Mouse (Mus musculus): ENCODE results near the gene Itgb4. TPM values are rescaled to one million over a fixed set of nuclear protein-coding genes. Genes with fewer than 3 reads are reported as not detected.
A peak's percentile ranks its signal among the peaks of the same experiment; 100 is the strongest.
"Not testable (repeated sequence)": the region's sequence is repeated elsewhere in the genome, so short reads cannot be mapped to it uniquely, and the experiment has no call there.

The Itgb4 gene
- polyA plus RNA-seq, 1 experiment from 2014 or later: not detected

- Histone ChIP-seq H3K79me2 (ENCODE audit: inconsistent target) (peaks cover 49% of the 10 kb centered on the region), H3K27ac (peak overlapping the region; percentile 54), H3K4me3 (ENCODE audit: inconsistent target) (peak overlapping the region; percentile 72)
- WGBS (ENCODE audit: missing documents): under 1% methylated on average over 17 of the region's 18 CpGs
- not testable (repeated sequence) for H3K36me3 ChIP-seq (ENCODE audit: inconsistent target)
Observed at GRCm38 (mm10) chr11:116023074-116023770, 48.7 kb downstream of the Itgb4 start.

- Histone ChIP-seq H3K36me3 (ENCODE audit: inconsistent target) (no peaks in the 10 kb centered on the region), H3K4me3 (ENCODE audit: inconsistent target) (peak overlapping the region; percentile 72), H3K79me2 (ENCODE audit: inconsistent target) (peaks cover 55% of the 10 kb centered on the region), H3K27ac (peak overlapping the region; percentile 54)
- WGBS (ENCODE audit: missing documents): 3% methylated on average over 35 of the region's 57 CpGs
Observed at GRCm38 (mm10) chr11:116023771-116024355, 49.4 kb downstream of the Itgb4 start.

- no peaks in the 10 kb centered on the region for H3K36me3 ChIP-seq (ENCODE audit: inconsistent target)
- H3K4me3 ChIP-seq (ENCODE audit: inconsistent target): peak overlapping the region; percentile 72; the same call in 1 of the 2 replicates
- WGBS (ENCODE audit: missing documents): 1% methylated on average over 37 of the region's 37 CpGs
- H3K27ac ChIP-seq: peak overlapping the region; percentile 54
- peaks cover 55% of the 10 kb centered on the region for H3K79me2 ChIP-seq (ENCODE audit: inconsistent target)
Observed at GRCm38 (mm10) chr11:116024356-116024808, 49.9 kb downstream of the Itgb4 start.

GRCm38 (mm10) chr11:116025056-116025845 lies 50.7 kb downstream of the Itgb4 start:
- H3K79me2 ChIP-seq (ENCODE audit: inconsistent target): peaks cover 55% of the 10 kb centered on the region
- WGBS (ENCODE audit: missing documents): 96% methylated on average over 3 of the region's 3 CpGs
- peak overlapping the region; percentile 51 for H3K27ac ChIP-seq
- no peaks in the 10 kb centered on the region for H3K36me3 ChIP-seq (ENCODE audit: inconsistent target)
- peak overlapping the region; percentile 0; the same call in 1 of the 2 replicates for H3K4me3 ChIP-seq (ENCODE audit: inconsistent target)

GRCm38 (mm10) chr11:116027756-116028155 lies 53.2 kb downstream of the Itgb4 start, which contains the start of gene H3f3b:
TSS of gene H3f3b (minus strand) at chr11:116027962.
- 15% methylated on average over 4 of the region's 4 CpGs for WGBS (ENCODE audit: missing documents)
- Histone ChIP-seq H3K79me2 (ENCODE audit: inconsistent target) (peaks cover 68% of the 10 kb centered on the region), H3K4me3 (ENCODE audit: inconsistent target) (peak within 1 kb of the TSS; percentile 57), H3K27ac (peak within 1 kb of the TSS; percentile 100), H3K36me3 (ENCODE audit: inconsistent target) (no peaks in the 10 kb centered on the region)

GRCm38 (mm10) chr11:116028177-116028865 lies 53.8 kb downstream of the Itgb4 start:
- Histone ChIP-seq H3K36me3 (ENCODE audit: inconsistent target) (no peaks in the 10 kb centered on the region), H3K27ac (peak overlapping the region; percentile 100)

GRCm38 (mm10) chr11:116029086-116029865 lies 54.8 kb downstream of the Itgb4 start:
- Histone ChIP-seq H3K27ac (peak overlapping the region; percentile 100), H3K36me3 (ENCODE audit: inconsistent target) (no peaks in the 10 kb centered on the region), H3K79me2 (ENCODE audit: inconsistent target) (peaks cover 74% of the 10 kb centered on the region), H3K4me3 (ENCODE audit: inconsistent target) (peak overlapping the region; percentile 55)
- WGBS (ENCODE audit: missing documents): 69% methylated on average over 3 of the region's 6 CpGs

More at GRCm38 (mm10) chr11:116028177-116028865, 53.8 kb downstream of the Itgb4 start:
- Histone ChIP-seq H3K4me3 (ENCODE audit: inconsistent target) (peak overlapping the region; percentile 57), H3K79me2 (ENCODE audit: inconsistent target) (peaks cover 70% of the 10 kb centered on the region)
- WGBS (ENCODE audit: missing documents): 81% methylated on average over 7 of the region's 9 CpGs

GRCm38 (mm10) chr11:116030088-116030897 lies 55.8 kb downstream of the Itgb4 start, which contains the start of gene Unk:
TSS of gene Unk (plus strand) at chr11:116030322.
- H3K4me3 ChIP-seq (ENCODE audit: inconsistent target): peak within 1 kb of the TSS; percentile 55
- H3K36me3 ChIP-seq (ENCODE audit: inconsistent target): no peaks in the 10 kb centered on the region
- peak within 1 kb of the TSS; percentile 100 for H3K27ac ChIP-seq
- H3K79me2 ChIP-seq (ENCODE audit: inconsistent target): peaks cover 77% of the 10 kb centered on the region
- under 1% methylated on average over 47 of the region's 67 CpGs for WGBS (ENCODE audit: missing documents)

- no peaks in the 10 kb centered on the region for H3K36me3 ChIP-seq (ENCODE audit: inconsistent target)
- peak overlapping the region; percentile 100 for H3K27ac ChIP-seq
- H3K4me3 ChIP-seq (ENCODE audit: inconsistent target): peak overlapping the region; percentile 55
- H3K79me2 ChIP-seq (ENCODE audit: inconsistent target): peaks cover 77% of the 10 kb centered on the region
- WGBS (ENCODE audit: missing documents): 28% methylated on average over 14 of the region's 14 CpGs
Observed at GRCm38 (mm10) chr11:116030898-116031845, 56.7 kb downstream of the Itgb4 start.

GRCm38 (mm10) chr11:116034584-116034983 lies 60.1 kb downstream of the Itgb4 start:
- Histone ChIP-seq H3K79me2 (ENCODE audit: inconsistent target) (peaks cover 90% of the 10 kb centered on the region), H3K27ac (no peak overlapping the region), H3K4me3 (ENCODE audit: inconsistent target) (no peak overlapping the region), H3K36me3 (ENCODE audit: inconsistent target) (peaks cover 14% of the 10 kb centered on the region; the same call in 1 of the 2 replicates)
- 98% methylated on average over 6 of the region's 6 CpGs for WGBS (ENCODE audit: missing documents)

- H3K36me3 ChIP-seq (ENCODE audit: inconsistent target): peaks cover 29% of the 10 kb centered on the region
- H3K79me2 ChIP-seq (ENCODE audit: inconsistent target): peaks cover 99% of the 10 kb centered on the region
- 100% methylated on average over 2 of the region's 3 CpGs for WGBS (ENCODE audit: missing documents)
- no peak overlapping the region for H3K4me3 ChIP-seq (ENCODE audit: inconsistent target)
- H3K27ac ChIP-seq: no peak overlapping the region
Observed at GRCm38 (mm10) chr11:116036671-116037070, 62.2 kb downstream of the Itgb4 start.

- no peak overlapping the region for H3K27ac ChIP-seq
- peaks cover 36% of the 10 kb centered on the region for H3K36me3 ChIP-seq (ENCODE audit: inconsistent target)
- H3K79me2 ChIP-seq (ENCODE audit: inconsistent target): peaks cover 99% of the 10 kb centered on the region
- WGBS (ENCODE audit: missing documents): 95% methylated on average over 8 of the region's 9 CpGs
- no peak overlapping the region for H3K4me3 ChIP-seq (ENCODE audit: inconsistent target)
Observed at GRCm38 (mm10) chr11:116037826-116038225, 63.3 kb downstream of the Itgb4 start.
